Mouse (Mus musculus) lung, postnatal 0 days (tissue): ENCODE results near the gene Serf2.

Source experiments
- CTCF ChIP-seq: IDR thresholded peaks from 2 replicates; pipeline ENCODE4 v1.5.1; 2016; ENCODE audit warnings: antibody characterized with exemption, mild to moderate bottlenecking
- EP300 ChIP-seq: IDR thresholded peaks from 2 replicates; pipeline ENCODE4 v1.6.1; 2016; ENCODE audit warnings: antibody characterized with exemption, mild to moderate bottlenecking, control low read depth

GRCm38 (mm10) chr2:121453917-121454316 is 4.9 kb downstream of the Serf2 start:
- TF ChIP-seq CTCF = no peak
- no peak for TF ChIP-seq EP300
